Mouse (Mus musculus) frontal cortex, postnatal 25 days (tissue): ENCODE measurements around the gene Smug1.
A peak's percentile ranks its signal among the peaks of the same experiment; 100 is the strongest.

ENCODE experiments used
- DNase-seq, 2 experiments: peaks; one replicate each; pipeline ENCODE4 v3.0.0; 2022; ENCODE audit warnings: low spot score in 2 of 2

The Smug1 gene

DNA sequence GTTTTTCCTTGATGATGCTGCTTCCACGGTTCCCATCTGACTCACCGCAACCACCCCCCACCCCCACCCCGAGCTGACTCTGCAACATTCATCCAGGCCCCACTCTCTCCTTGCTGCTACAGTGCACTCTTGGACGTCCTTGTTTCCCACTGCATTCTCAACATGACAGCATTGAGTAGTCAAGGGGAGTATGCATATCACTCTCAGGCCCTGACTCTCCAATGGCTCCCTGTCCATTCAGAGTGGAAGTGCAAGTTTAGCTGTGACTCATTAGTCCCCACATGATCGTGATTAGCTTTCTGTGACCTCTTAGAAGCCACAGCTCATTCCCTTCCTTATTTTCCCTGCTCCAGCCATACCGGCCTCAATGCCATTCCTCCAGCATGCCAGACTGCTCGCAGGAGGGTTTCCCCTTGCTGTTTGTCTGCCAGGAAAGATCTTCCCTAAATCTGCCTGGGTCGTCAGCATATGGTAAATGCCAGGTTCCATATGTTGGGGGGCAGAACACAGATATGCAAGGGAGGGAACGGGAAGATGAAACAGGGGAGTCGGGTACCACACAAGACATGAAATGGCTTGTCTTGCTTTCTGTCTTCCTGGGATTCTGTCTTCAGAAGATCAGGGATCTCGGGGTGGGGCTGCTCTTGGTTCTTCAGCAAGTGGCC is 21.1 kb downstream of the Smug1 start:
- no peak for DNase-seq

DNA sequence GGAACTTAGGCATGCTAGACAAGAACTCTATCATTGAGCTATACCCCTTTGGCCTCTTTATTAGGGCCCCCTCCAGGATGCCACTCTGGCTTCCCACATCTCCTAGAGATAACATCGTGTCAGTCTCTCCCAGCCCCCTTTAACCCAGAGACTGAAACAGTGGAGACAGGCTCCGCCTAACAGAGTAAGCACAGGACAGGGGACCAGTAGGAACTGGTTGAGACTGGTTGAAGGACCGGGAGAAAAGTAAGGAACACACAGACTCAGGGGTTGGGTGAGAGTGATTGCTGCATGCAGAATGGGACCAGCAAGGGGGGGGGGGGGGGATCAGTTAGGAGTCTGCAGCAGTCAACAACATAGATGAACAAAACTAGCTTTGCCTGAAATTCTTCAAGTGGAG is 22.7 kb downstream of the Smug1 start:
- DNase-seq = no peak

- peak in 1 of 2 experiments; percentile 13 for DNase-seq
Measured at GRCm38 (mm10) chr15:103135431-103135947, 31.4 kb downstream of the Smug1 start.

DNA sequence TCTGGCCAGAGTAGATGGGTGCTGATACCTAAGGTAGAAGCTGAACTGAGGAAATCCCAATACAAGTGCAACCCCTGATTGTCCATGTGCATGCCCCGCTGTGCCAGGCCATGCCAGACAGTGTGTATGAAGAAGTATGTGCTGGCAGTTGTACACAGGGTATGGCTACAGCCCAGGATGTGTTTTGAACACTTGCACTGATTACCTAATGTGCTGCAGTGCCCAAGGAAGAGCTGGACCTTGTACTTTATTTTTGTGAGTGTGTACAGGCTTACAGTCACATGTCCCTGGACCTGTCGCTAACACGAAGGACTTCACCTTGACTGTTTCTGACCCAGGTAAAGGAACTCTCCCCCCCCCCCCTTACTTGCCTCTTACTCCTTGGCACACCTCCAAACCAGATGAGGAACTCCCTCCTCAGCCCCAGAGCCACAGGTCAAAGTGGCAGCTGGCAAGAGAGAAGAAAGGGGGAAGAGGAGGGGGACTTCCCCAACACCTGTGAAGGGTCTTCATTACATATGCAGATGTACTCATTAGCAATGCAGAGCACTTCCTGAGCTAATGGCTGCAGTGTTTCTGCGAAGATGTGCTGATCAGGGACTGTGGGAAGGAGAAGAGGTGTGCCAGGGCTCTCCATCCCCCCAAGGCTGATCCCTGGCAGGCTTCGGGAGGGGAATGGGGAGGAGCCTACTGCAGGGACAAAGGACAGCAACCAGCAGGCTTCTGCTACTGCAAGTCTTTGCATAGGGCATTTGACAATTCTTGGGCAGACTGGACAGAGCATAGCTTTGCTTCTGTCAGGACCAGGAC is 32.4 kb downstream of the Smug1 start:
- no peak for DNase-seq

- DNase-seq = no peak
Measured at GRCm38 (mm10) chr15:103133761-103134160, 33.1 kb downstream of the Smug1 start.

GRCm38 (mm10) chr15:103130729-103131128 is 36.2 kb downstream of the Smug1 start:
- no peak for DNase-seq

GRCm38 (mm10) chr15:103129289-103129688 is 37.6 kb downstream of the Smug1 start:
- no peak for DNase-seq

DNA sequence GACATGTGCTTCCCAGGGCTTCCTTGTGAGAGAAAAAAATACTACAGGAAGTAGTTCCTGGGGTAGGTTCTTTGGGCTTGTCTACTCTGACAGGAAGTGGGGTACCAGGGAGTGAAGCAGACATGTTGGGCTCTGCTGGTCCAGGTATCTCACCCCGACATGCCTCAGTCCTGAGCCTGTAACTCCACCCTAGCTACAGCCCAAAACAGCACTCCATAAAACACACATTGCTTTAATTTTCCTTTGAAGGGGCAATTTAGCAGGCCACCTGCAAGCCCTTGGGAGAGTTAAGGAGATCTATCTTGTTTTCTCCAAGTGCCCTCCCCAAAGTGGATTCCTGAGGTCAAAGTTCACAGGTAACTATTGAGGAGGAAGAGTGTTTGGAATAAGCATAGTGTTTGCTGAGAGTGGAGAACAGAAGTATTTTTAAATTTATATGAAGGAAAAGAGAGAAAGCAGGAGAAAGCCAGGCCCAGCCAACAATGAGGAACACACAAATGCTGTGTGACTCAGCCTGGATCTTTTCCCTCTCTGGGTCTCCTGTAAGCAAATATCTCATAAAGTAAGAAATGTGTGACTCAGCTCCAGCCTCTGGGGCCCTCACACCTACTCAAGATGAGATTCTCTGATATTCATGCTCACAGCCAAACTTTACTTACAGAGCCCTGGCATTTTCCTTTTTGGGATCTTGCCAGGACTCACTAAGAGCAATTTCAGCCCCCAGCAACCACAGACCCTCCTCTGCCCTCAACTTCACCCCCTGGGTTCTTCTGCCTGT is 38.6 kb downstream of the Smug1 start:
- no peak for DNase-seq

- DNase-seq = no peak
Measured at GRCm38 (mm10) chr15:103125982-103126381, 40.9 kb downstream of the Smug1 start.

DNA sequence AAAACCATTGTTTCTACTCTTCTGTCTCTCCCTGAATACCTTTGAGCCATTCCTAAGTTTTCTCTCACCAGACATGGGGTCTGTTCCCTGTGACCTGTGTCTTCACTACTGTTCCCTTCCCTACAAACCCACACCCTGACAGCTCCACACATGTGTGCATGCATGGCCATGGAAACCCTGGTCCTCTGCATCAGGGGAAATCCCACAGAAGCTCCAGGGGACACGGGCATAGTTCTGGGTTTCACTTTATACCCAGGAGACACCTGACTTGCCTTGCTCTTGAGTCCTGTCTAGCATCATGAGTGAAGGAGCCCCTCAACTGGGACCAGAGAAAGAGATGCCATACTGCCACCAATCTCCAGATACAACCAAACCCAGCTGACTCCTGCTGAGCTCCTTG is 42.6 kb downstream of the Smug1 start:
- DNase-seq = no peak

GRCm38 (mm10) chr15:103123343-103123742 is 43.5 kb downstream of the Smug1 start:
- no peak for DNase-seq

- no peak for DNase-seq
Measured at GRCm38 (mm10) chr15:103122372-103122771, 44.5 kb downstream of the Smug1 start.

DNA sequence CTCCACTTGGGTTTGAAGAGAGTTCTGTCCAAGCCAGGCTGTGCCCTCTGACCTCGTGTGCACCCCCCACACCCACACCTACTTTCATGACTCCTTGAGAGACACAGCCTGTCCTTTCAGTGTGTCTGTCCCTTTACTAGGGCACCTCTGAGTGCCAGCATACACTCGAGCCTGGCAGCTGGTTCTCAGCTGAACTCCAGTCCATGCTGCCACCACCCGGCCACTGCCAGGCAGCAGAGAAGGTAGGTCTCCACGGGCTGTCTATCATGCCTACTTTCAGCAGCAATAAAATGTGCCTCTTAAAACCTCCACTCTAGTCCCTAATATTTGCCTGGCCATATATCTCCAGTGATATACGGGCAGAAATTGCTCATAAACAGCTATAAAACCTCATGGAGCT is 45.5 kb downstream of the Smug1 start:
- no peak for DNase-seq

GRCm38 (mm10) chr15:103120594-103120993 is 46.3 kb downstream of the Smug1 start:
- no peak for DNase-seq

DNA sequence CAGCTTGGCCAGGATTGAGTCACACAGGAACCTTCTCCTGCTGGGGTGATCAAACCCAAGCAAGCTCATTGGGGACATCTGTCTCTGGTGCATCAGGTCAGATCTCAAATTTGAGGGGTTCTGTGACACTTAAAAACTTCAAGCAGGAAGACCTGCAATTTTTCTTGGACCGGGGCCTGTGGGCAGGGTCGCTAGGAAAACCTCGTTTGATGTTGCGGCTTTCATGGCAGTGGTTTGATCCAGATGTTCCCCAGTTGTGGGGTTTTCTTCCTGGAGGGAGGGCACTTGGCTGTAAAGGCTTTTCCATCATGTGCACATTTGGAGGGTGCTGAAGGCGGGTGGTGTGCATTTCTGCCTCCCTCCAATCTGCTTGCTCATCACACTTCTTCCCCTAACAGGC is 51.2 kb downstream of the Smug1 start:
- no peak for DNase-seq

DNA sequence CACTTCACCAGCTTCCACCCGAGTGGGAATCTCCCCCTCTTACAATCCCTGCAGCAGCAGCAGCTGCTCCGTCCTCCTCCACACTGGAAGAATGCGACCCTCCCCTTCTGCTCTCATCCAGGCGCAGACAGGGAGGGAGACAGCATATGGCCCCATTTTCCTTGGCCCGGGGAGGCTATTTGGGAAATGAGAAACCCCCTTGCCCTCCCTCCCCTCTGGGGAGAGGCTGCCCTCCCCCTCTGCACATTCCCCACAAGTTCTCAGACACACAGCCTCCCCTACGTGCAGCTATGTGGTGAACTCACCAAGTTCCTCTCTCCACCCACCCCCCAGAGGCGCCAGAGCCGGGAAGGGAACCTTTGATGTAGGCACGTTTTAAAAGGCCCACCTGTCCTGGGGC is 51.6 kb downstream of the Smug1 start:
- DNase-seq = no peak

- no peak for DNase-seq
Measured at GRCm38 (mm10) chr15:103113077-103113476, 53.8 kb downstream of the Smug1 start.

DNA sequence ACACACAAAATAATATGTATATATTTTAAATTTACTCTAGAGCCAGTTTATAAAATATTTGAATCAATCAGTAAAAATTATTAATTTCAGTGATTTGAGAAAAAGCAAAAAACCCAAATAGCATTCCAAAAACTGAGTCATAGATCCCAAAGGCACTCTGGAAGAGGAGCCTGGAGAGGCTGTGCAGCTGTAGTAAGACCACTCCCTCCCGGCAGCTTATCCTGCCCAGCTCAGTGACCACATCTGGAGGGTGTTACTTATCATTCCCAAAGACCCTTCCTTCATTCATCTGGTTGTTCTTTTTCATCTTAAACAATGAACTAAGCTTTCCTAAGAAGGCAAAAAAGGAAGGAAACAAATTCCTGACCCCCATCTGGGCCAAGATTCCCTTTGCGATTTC is 54.6 kb downstream of the Smug1 start:
- no peak for DNase-seq

DNA sequence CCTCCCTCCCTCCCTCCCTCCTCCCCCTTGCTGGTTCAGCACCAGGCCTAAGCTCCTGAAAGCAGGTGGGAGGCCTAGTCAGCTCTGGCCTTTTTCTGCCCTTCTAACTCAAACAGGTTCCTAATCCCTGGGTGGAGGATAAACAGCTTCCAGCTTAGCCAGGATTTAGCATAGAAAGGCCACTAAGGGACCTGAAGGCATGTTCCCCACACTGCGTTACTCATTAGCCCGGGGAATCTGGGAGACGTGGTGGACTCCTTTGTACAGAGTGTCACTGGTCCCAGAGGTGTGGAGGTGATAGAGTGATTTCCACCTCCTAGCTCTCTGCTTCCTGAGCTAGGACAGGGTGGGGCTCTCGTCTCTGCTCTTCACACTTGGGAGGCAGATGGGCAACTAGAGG is 57.0 kb downstream of the Smug1 start:
- no peak for DNase-seq

DNA sequence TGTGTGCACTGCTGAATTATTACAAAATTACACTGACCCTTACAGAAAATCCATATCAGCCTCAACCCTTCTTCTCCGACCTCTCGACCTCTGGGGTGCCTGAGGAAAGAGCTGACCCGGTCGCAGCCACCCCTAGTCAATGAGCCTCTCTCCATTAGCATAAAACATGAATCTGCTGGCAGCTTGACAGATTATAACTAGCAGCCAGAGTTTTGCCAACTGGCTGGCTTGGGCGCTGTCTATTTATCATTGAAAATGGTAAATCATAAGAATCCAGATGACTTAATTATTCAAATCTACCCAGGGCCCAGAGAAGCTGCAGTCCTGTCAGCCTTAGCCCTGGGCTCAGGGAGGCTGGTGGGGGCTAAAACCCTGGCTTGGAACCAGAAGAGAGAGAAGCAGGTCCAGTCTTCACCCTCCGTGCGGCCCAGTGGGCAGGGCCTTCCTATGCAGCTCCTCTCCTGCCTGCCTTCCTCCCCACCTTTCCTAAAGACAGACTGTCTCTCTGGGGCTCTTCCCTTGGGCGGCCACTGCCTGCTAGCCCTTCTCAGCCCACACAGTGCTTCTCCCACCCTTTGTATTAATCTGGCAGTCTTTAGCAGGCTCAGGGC is 58.7 kb downstream of the Smug1 start:
- DNase-seq = no peak

- no peak for DNase-seq
Measured at GRCm38 (mm10) chr15:103106201-103106600, 60.7 kb downstream of the Smug1 start.
